Mouse (Mus musculus) liver, adult 2 months (tissue): ENCODE results near the gene Sgf29.
A peak's percentile ranks its signal among the peaks of the same experiment; 100 is the strongest.

ENCODE experiments used
- CTCF ChIP-seq: fragments of 200-500 bp; IDR thresholded peaks from 2 replicates; pipeline ENCODE4 v1.5.1; 2011; ENCODE audit warnings: low read depth, low read length, control low read depth
- POLR2A ChIP-seq: fragments of 200-500 bp; IDR thresholded peaks from 2 replicates; pipeline ENCODE4 v1.6.1; 2011; ENCODE audit warnings: low read length, control low read depth; ENCODE audit not compliant: insufficient read depth; ENCODE audit errors: extremely low read depth

DNA sequence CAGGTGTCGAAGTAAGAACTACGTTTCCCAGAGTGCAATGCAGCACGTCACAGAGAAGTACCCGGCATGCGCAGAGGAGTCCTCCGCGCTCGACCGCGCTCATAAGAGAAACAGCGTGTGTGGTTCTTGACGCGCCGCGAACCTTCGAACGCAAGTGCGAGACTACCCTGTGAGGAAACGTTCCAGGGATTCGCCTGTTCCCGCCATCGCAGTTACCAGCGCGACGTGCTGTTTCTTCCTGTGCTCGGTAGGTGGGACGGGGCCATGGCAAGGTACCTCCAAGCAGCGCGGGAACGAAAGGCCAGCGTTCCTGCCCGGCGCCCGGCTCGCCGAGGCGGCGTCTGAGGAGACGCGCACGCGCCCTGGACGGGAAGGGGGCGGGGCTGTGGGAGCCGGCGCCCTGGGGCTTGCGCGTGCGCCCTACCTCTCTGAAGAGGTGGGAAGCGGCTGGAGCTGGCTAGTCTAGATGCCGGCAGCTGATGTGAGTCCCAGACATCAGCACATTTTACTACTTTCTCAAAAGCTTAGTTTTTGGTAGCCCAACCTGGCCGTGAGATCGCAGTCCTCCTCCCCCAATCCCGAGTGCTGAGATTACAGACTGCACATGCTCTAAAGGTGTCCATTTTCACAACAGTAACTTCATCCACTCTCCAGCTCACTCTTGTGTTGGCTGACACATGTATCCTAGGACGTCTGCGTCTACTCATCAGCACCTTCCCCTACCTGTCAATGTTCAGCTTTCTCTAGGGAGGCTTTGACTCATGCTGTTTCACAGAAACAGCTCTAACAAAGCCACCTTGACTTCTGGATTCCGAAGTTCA lies at the start of gene Sgf29:
- peak; percentile 90 for TF ChIP-seq POLR2A
- TF ChIP-seq CTCF, result no peak
